Mouse (Mus musculus): ENCODE results near the gene Cnpy1. TPM values are rescaled to one million over a fixed set of nuclear protein-coding genes. Genes with fewer than 3 reads are reported as not detected.

The Cnpy1 gene
- polyA plus RNA-seq, 1 experiment from 2014 or later, result 1.2 TPM

DNA sequence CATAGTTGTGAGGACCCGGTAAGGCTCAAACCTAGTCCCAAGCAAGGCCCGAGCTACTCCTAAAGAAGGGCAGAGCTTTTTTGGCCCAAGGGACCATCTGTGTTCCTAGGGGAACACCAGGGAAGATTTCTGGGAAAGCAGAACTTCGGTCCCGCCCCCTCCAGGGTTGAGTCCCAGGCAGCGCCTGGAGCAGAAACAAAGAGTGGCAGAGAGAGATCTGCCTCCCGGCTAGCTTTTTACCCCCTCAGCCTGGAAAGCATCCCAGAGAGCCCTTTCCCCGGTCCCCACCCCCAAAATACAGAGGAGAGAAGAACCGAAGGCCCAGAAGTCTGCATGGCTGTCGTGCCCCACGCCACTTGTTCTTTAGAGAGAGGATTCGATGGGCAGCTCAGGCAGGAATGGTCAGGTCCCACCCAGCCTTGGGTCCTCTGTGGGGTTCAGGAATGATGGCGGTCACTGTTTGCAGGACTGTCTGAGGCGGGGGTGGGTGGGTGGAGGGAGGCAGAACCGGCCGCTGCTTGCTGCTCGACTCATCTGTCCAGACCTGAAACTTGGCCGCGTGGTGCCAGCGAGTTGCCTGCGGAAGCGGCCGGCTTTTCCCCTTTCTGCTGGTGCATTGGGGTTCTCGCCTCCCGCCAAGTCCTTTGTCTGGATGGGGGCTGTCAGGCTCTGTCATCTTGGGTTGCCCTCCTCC is 70.6 kb downstream of the Cnpy1 start:
- no peaks in the 10 kb centered on the region for H3K9me3 ChIP-seq
- WGBS, result 1% methylated on average over 24 of the region's 24 CpGs
- H3K4me2 ChIP-seq (replicated peaks), result no peak overlapping the region
- no peak overlapping the region for H3K27ac ChIP-seq (replicated peaks)
- H3K27me3 ChIP-seq, result peaks cover 90% of the 10 kb centered on the region
- H3K9ac ChIP-seq (replicated peaks), result no peak overlapping the region
- no peak overlapping the region for H3K4me3 ChIP-seq
- no peaks in the 10 kb centered on the region for H3K36me3 ChIP-seq
- ATAC-seq (replicated peaks), result no peak
- H3K4me1 ChIP-seq, result no peaks in the 10 kb centered on the region

DNA sequence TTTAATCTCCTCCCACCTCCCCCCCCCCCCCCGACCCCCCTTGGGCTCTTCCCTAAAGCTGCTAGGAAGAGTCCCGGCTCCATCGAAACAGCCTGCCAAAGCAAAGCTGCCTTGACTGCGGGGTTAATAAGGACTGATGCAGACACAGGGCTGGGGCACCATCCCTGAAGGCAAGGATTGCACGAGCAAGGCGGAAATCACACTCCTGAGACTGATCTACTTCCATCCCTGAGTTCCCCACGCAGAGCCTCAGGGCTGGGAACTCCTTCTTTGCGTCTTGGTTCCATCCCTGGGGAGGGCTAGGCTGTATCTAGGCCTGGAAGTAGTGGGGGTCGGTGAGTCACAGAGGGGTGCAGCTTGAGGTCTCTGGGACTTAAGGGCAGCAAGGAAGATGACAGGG is 71.5 kb downstream of the Cnpy1 start:
- Histone ChIP-seq H3K27ac (replicated peaks) (no peak overlapping the region), H3K4me3 (no peak overlapping the region), H3K9me3 (no peaks in the 10 kb centered on the region), H3K4me1 (no peaks in the 10 kb centered on the region), H3K4me2 (replicated peaks) (no peak overlapping the region), H3K36me3 (no peaks in the 10 kb centered on the region), H3K9ac (replicated peaks) (no peak overlapping the region), H3K27me3 (peaks cover 90% of the 10 kb centered on the region)
- ATAC-seq (replicated peaks), result no peak
- WGBS, result 0% methylated on average over 9 of the region's 9 CpGs

DNA sequence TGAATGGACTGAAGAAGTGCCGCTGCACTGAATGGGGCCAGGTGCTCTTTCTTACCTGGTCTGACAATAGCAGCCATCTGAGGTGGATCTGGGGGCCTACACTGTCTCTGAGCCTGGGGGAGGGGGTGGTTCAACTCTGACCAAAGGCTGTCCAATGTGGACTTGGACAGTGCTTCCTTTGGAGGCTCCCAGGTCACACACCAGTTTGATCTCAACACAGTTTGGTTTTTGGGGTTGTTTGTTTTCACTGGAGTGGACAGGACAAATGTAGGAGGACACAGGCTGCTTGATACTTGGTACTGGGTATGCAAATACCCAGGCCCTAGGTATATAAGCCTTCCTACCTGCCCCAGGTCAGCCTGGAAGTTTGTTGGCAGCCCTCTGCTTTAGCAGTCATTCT is 71.9 kb downstream of the Cnpy1 start:
- Histone ChIP-seq H3K27me3 (peaks cover 90% of the 10 kb centered on the region), H3K9me3 (no peaks in the 10 kb centered on the region), H3K4me3 (no peak overlapping the region), H3K4me2 (replicated peaks) (no peak overlapping the region), H3K4me1 (no peaks in the 10 kb centered on the region), H3K9ac (replicated peaks) (no peak overlapping the region), H3K27ac (replicated peaks) (no peak overlapping the region), H3K36me3 (no peaks in the 10 kb centered on the region)
- WGBS, result 8% methylated on average over 1 of the region's 1 CpGs
- no peak for ATAC-seq (replicated peaks)

DNA sequence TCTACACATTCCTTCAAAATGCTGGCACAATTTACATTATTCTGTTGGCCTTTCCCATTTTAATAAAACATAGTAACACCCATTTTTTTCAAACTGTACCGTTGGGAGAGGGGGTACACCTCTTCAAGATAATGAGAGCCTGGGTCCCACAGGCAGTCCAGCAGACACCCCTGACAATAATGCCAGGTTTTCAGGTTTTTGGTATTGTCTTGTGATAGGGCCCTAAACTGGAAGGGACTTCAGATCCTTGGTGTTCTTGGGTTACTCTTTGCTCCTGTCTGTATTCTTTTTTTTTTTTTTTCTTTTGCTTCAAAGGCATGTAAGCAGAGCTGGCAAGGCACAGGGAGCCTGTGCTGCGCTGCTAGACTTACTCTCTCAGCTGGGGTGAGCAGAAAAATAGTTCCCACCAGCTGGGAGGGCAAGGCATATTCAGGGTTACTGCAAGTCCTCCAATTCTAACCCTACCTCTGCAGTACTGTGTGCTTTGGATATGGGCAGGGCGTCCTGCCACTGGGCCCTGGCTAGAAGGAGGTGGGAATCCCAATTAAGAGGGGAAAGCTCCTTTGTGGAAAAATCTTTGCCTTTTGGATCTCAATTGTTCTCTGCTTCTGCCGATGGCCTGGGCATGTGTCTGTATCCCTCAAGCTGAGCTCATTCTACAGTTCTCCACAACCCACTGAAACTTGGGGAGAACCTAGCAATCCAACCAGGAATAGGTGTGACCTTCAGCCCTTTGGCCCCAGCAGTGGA is 72.5 kb downstream of the Cnpy1 start:
- Histone ChIP-seq H3K4me2 (replicated peaks) (no peak overlapping the region), H3K27ac (replicated peaks) (no peak overlapping the region), H3K36me3 (no peaks in the 10 kb centered on the region), H3K9me3 (no peaks in the 10 kb centered on the region), H3K4me1 (no peaks in the 10 kb centered on the region), H3K9ac (replicated peaks) (no peak overlapping the region), H3K27me3 (peaks cover 87% of the 10 kb centered on the region), H3K4me3 (no peak overlapping the region)
- no peak for ATAC-seq (replicated peaks)
- WGBS, result 2% methylated on average over 4 of the region's 4 CpGs

DNA sequence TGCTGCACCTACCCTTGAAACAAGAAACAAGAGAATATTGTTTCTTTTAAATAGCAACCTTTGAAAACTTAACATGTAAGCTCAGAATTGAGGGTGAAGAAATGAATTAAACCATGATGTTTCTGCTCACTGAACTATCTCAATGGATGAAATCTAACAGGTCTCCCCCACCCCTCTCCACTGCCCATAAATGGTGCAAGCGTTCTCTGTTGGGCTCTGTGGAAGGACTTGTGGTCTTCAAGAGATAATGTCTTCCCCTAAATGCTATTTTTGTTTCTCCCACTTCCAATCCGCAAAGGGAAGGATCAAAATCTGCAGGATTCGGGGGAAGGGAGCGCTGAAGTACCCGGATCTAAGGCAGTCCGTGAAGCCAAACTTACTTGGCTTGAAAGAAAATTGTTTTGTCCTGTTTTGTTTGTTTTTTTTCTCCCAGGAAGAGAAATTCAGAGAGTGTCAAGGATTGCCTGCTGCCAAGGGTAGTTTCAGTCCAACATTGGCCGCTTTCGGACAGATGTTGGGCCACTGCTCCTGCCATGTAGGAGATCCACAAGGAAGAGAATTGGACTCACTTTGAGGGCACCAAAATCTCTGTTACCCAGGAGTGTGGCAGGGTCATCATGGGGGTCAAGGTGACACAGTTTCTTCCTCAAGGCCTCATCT is 73.2 kb downstream of the Cnpy1 start:
- Histone ChIP-seq H3K4me1 (no peaks in the 10 kb centered on the region), H3K27ac (replicated peaks) (no peak overlapping the region), H3K4me2 (replicated peaks) (no peak overlapping the region), H3K9me3 (no peaks in the 10 kb centered on the region), H3K4me3 (no peak overlapping the region), H3K27me3 (peaks cover 87% of the 10 kb centered on the region), H3K36me3 (no peaks in the 10 kb centered on the region), H3K9ac (replicated peaks) (no peak overlapping the region)
- 3% methylated on average over 8 of the region's 8 CpGs for WGBS
- no peak for ATAC-seq (replicated peaks)

DNA sequence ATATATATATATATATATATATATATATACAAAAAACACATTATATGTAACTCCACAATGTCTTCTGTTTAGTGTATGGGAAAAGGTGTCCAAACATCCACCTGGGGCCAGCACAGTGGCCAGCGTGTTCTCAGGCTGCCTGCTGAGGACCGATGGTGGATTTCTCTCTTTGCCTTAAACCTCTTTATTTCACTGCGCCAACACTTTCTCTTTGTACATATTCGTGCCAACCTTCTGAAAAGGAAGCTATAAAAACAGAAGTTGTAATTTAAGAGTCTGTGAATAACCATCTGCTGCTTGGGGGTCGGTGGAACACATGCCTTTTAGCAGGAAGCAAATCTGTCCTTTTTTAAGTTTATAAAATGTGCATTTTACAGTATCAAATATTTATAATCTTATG is 73.9 kb downstream of the Cnpy1 start:
- WGBS, result 6% methylated on average over 5 of the region's 5 CpGs
- peaks cover 85% of the 10 kb centered on the region for H3K27me3 ChIP-seq
- H3K9ac ChIP-seq (replicated peaks), result no peak overlapping the region
- no peak overlapping the region for H3K4me2 ChIP-seq (replicated peaks)
- H3K4me3 ChIP-seq, result no peak overlapping the region
- no peaks in the 10 kb centered on the region for H3K9me3 ChIP-seq
- ATAC-seq (replicated peaks), result no peak
- H3K36me3 ChIP-seq, result no peaks in the 10 kb centered on the region
- peaks cover 4% of the 10 kb centered on the region for H3K4me1 ChIP-seq
- no peak overlapping the region for H3K27ac ChIP-seq (replicated peaks)

DNA sequence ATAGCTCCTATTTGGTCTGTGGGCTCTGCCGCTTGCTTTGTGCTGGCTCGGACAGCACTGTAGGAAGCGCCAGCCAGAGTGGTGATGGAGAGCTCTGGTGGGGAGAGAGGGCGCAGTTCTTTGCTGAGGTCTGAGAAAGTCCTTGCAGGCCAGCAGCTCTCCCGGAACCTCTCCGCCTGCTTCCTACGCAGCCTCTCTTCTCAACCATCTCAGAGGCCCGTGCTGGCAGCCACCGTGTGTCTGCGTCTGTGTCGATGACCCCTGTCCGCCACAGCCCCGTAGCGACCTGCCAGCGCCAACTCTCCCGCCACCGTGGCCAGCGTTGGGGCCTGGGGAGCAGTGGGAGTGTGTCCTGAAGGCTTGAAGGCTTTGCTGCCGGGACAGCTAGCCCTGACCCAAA is 74.7 kb downstream of the Cnpy1 start:
- Histone ChIP-seq H3K4me2 (replicated peaks) (no peak overlapping the region), H3K4me1 (peaks cover 12% of the 10 kb centered on the region), H3K9ac (replicated peaks) (no peak overlapping the region), H3K9me3 (no peaks in the 10 kb centered on the region), H3K27me3 (peaks cover 85% of the 10 kb centered on the region), H3K4me3 (no peak overlapping the region; the same call in 1 of the 2 replicates), H3K27ac (replicated peaks) (no peak overlapping the region), H3K36me3 (no peaks in the 10 kb centered on the region)
- ATAC-seq (replicated peaks), result no peak
- under 1% methylated on average over 19 of the region's 19 CpGs for WGBS

DNA sequence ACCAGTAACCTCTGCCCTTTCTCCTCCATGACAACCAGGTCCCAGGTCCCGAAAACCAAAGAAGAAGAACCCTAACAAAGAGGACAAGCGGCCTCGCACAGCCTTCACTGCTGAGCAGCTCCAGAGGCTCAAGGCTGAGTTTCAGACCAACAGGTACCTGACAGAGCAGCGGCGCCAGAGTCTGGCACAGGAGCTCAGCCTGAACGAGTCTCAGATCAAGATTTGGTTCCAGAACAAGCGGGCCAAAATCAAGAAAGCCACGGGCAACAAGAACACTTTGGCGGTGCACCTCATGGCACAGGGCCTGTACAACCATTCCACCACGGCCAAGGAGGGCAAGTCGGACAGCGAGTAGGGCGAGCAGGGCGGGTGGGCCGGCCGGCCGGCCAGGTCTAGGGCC is 75.5 kb downstream of the Cnpy1 start:
- no peak for ATAC-seq (replicated peaks)
- Histone ChIP-seq H3K27ac (replicated peaks) (no peak overlapping the region), H3K4me1 (peaks cover 20% of the 10 kb centered on the region), H3K36me3 (no peaks in the 10 kb centered on the region), H3K27me3 (peaks cover 86% of the 10 kb centered on the region), H3K9me3 (no peaks in the 10 kb centered on the region), H3K4me2 (replicated peaks) (no peak overlapping the region), H3K9ac (replicated peaks) (no peak overlapping the region), H3K4me3 (no peak overlapping the region)
- 3% methylated on average over 17 of the region's 17 CpGs for WGBS

DNA sequence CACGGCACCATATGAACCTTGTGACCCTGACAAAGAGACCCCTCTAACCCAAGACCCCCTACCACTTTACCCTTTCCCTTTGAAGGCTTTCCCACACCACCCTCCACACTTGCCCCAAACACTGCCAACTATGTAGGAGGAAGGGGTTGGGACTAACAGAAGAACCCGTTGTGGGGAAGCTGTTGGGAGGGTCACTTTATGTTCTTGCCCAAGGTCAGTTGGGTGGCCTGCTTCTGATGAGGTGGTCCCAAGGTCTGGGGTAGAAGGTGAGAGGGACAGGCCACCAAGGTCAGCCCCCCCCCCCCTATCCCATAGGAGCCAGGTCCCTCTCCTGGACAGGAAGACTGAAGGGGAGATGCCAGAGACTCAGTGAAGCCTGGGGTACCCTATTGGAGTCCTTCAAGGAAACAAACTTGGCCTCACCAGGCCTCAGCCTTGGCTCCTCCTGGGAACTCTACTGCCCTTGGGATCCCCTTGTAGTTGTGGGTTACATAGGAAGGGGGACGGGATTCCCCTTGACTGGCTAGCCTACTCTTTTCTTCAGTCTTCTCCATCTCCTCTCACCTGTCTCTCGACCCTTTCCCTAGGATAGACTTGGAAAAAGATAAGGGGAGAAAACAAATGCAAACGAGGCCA is 76.3 kb downstream of the Cnpy1 start:
- Histone ChIP-seq H3K36me3 (no peaks in the 10 kb centered on the region), H3K4me2 (replicated peaks) (no peak overlapping the region), H3K4me1 (peaks cover 23% of the 10 kb centered on the region), H3K9ac (replicated peaks) (no peak overlapping the region), H3K27ac (replicated peaks) (no peak overlapping the region), H3K4me3 (no peak overlapping the region), H3K9me3 (no peaks in the 10 kb centered on the region), H3K27me3 (peaks cover 86% of the 10 kb centered on the region)
- WGBS, result 2% methylated on average over 5 of the region's 5 CpGs
- ATAC-seq (replicated peaks), result no peak

DNA sequence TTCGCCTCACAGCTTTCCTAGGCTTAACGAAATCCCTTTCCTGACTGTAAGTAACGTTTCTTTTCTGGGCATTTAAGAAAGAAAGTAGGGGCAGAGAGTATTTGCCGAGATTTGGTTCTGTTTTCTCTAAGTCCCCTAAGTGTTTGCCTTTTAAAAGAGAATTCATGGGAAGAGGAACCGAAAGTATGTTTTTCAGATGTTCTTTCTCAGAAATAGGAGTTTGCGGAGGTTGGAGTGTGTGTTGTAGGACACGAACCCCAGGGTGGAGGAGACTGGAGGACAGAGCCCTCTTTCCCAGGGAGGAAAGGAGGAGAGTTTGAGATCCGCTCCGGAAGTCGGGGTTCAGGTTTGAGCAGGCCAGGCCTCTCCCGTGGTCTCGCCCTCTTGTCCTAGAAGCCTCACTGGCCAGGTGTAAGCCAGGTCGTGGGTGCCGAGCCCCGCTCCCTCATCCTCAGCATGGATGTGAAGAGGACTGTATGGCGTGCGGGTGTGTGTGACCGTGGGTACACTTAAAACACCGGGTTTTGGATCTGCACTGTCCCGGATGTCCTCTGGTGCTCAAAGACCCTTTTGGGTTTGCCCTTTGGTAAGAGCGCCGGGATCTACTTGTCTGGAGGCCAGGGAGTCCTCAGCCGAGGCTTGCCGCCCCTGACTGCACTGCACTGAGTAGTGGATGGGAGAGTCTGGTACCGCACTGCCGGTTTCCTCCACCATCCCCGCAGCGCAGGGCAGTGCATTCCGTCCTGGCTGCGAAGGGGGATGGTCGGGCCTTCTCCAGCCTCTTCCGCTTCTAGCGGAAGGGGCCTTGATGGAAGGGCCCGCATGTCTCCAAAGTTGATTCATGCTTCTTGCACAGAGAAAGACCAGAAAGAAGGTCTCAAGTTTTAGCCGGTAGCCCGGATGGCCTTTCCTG is 77.1 kb downstream of the Cnpy1 start:
- WGBS, result 1% methylated on average over 36 of the region's 36 CpGs
- Histone ChIP-seq H3K9me3 (no peaks in the 10 kb centered on the region), H3K4me3 (no peak overlapping the region), H3K27ac (replicated peaks) (no peak overlapping the region), H3K27me3 (peaks cover 86% of the 10 kb centered on the region), H3K9ac (replicated peaks) (no peak overlapping the region), H3K4me1 (peaks cover 23% of the 10 kb centered on the region), H3K4me2 (replicated peaks) (no peak overlapping the region), H3K36me3 (no peaks in the 10 kb centered on the region)
- no peak for ATAC-seq (replicated peaks)

DNA sequence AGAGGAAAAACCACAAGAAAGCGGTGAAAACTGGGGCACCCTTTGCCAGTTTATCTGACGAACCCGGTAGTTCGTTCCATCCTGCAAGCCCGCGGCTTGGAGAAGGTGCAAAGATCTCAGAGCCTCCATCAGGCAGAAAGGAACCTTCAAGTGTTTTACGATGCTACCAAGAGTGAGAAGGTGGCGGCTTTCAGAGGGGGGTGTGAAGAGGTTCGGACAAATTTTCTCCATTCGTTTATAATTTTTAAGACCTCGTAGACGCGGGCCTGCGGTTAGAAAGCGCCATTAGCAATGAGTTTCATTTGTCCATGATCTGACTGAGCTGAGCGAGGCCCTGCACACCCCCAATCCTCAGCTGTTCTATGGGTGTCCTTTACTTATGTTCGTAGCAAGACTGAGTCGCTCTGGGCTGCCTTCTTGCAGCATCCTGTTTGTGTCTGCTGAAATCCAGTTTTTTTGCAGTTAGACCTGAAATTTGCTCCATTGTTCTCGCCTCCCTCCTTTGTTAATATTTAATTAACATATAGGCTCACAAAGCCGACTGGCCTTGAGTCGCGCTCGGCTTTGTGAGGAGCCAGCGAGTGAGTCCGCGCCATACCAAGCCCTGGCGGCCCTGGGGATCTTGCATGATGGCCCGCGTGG is 77.9 kb downstream of the Cnpy1 start:
- H3K4me2 ChIP-seq (replicated peaks), result no peak overlapping the region
- peaks cover 23% of the 10 kb centered on the region for H3K4me1 ChIP-seq
- ATAC-seq (replicated peaks), result no peak
- H3K27ac ChIP-seq (replicated peaks), result no peak overlapping the region
- H3K9ac ChIP-seq (replicated peaks), result no peak overlapping the region
- WGBS, result under 1% methylated on average over 29 of the region's 29 CpGs
- H3K36me3 ChIP-seq, result no peaks in the 10 kb centered on the region
- no peaks in the 10 kb centered on the region for H3K9me3 ChIP-seq
- peaks cover 84% of the 10 kb centered on the region for H3K27me3 ChIP-seq
- H3K4me3 ChIP-seq, result no peak overlapping the region

Measured in forebrain, embryonic 15.5 days (tissue).